Mouse (Mus musculus) G1E (cell line): Measurements from ENCODE around the gene Trappc13.

Experiments used
- CTCF ChIP-seq: IDR thresholded peaks from 2 replicates; pipeline ENCODE4 v1.5.1; 2012; ENCODE audit warnings: low read depth, low read length, inconsistent platforms, mixed read lengths
- TAL1 ChIP-seq: conservative IDR thresholded peaks from 2 replicates; pipeline ENCODE4 v1.6.1; 2012; ENCODE audit warnings: low read depth, low read length, inconsistent platforms, mixed read lengths

GRCm38 (mm10) chr13:104109288-104109815 lies 68.9 kb downstream of the Trappc13 start, which contains the start of the genes Nln and Sgtb:
- TF ChIP-seq CTCF (no peak), TAL1 (no peak)
